Mouse (Mus musculus): ENCODE results near the gene Mms22l.
A peak's percentile ranks its signal among the peaks of the same experiment; 100 is the strongest.
"Not testable (repeated sequence)": the region's sequence is repeated elsewhere in the genome, so short reads cannot be mapped to it uniquely, and the experiment has no call there.

Gene Mms22l

DNA sequence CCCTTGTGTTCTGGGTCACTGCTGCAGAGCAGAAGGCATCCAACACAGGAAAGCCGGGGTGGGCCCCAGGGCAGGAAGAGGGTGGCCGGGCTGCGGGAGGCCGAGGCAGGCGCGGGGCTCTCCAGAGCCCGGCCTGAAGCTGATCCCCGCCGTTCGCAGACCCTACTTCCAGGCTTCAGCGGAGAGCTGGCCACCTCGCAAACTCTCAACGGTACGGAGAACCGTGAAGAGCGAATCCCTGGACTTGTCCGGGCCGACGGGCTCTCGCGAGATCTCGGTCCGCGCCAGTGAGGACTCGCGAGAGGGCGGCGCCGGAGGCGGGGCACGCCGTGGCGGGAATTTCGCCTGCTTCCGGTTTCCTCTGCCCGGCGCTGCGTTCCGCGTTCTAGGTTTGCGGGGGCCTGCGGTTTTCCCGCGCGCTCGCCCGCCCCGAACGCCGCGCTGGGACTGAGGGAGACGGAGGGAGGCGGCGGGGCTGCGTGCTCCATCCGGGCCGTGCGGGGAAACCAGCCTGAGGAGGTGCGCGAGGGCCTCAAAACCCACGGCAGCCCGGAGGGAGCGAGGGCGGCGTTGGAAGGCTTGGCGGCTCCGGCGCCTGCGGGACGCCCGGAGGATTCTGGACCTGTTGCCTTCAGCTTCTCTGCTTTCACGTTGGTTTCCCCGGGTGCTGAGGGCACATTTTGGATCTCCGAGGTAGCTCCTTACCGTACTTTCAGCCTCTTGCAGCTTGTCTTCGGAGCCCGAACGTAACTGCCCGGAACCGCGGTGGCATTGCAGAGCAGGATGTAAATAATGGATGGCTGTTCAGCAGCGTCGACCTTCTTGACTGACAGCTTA lies at the start of gene Mms22l:
Gene Mms22l (plus strand): TSS at position 336 of the 837 bp plus-strand sequence.
- DNase-seq (ENCODE audit: low spot score in 2 of 2): peak; percentile 87 to 95

DNA sequence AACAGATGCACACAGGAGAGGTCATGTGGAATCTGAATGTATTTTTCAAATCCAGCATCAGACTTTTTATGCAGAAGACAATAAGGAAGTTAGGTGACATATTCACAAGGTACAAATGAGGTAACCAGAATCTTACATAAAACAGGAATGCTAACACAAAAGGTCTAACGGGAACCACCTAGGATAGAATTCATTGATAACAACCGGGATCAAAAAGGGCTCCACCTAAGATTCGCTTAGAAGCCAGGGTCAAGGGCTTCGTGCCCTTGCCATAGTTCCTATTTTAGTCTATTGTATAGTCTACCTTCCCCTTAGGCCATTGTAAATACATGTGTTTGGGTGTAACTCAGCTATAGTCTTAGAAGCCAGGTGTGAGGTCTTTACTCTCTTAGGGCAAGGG lies 12.2 kb upstream of the Mms22l start:
- DNase-seq (ENCODE audit: low spot score in 2 of 2): not testable (repeated sequence)

DNA sequence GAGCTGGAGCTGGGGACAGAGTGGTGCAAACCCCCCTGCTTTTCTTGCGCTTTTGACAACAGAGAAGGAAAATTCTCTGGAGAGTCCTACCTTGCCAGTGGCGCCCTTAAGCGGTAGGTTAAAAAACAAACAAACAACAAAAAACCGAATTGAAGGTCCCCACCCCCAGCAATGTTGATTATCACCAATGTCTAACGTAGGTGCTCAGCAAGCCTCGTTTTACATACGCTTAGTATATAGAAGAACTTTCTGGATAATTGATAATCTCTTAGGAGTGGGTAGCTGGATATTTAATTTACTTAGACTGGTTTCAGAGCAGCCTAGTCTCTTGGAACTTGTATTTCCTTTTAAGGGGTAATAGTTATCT lies 685 bp downstream of the Mms22l start:
- no peak for DNase-seq (ENCODE audit: low spot score in 2 of 2)

DNA sequence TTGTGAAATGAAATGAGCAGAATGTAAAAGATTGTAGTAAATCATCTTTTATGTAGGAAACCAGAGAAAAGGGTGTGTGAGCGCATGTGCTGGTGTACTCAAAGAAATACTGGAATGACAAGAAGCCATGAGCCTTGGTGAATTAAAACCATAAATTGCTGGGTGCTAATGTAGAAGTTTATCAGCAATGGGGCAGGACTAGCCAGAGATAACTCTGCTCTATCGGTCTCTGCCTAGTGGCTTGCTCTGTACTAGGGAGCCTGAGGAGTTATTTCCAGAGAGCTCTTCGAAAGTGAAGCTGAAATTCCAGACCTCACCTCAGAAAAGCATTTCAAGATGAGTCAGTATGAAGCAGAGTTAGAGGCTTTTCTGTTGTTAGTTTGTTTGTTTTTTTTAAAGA lies 12.9 kb downstream of the Mms22l start:
- DNase-seq (ENCODE audit: low spot score in 2 of 2): no peak

DNA sequence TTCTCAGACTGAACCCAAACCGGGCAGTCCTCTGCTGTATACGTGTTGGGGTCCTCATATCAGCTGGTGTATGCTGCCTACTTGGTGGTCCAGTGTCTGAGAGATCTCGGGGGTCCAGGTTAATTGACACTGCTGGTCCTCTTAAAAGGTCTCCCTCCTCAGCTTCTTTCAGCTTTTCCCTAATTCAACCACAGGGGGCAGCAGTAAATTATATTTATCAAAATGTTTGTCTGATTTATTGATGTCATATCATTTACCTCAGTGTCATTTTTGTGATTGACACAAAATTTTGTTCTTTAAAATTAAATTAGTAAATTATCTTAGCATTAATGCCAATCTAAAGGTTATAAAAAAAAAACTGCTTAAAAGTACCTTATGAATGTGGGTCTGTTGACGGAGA lies 40.7 kb downstream of the Mms22l start:
- no peak for DNase-seq (ENCODE audit: low spot score in 2 of 2)

DNA sequence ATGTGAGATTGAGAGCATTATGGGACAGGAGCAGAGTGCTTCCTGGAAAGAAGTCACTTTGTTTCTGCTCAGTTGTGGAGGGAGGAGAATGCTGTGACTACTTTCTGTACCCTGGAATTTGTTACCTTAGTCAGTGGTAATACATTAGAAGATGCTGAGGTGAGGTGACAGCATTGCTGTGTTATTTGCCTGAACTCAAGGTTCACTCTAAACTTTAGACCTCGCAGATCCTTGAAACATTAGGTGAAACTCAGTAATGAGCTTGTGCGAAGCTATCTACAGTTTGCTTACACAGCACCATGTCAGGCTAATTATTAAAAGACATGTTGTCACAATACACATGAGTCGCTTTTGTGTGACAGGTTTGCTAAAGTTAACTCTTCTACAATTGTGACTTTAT lies 47.2 kb downstream of the Mms22l start:
- no peak for DNase-seq (ENCODE audit: low spot score in 2 of 2)

DNA sequence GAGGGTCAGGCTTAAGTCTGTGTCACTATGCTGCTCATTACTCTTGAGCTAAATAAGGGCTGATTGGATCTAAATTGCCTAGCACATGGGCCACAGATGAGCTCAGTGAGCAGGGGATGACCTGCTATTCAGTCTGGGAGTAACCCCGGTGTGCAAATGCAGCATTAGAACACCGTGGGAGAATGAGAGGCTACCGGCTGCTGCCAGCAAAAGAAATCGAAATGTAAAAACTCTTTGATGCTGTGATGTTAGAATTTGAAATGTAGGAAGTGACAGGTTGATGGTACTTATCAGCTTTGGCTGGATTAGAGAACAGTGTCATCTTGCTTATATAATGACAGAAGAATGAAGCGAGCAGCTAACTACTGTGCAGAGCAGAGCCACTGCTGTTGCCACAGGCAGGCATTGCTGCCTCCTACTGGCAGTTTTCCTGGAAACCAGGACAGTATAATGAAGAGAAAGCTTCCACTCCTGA lies 48.5 kb downstream of the Mms22l start:
- no peak for DNase-seq (ENCODE audit: low spot score in 2 of 2)

DNA sequence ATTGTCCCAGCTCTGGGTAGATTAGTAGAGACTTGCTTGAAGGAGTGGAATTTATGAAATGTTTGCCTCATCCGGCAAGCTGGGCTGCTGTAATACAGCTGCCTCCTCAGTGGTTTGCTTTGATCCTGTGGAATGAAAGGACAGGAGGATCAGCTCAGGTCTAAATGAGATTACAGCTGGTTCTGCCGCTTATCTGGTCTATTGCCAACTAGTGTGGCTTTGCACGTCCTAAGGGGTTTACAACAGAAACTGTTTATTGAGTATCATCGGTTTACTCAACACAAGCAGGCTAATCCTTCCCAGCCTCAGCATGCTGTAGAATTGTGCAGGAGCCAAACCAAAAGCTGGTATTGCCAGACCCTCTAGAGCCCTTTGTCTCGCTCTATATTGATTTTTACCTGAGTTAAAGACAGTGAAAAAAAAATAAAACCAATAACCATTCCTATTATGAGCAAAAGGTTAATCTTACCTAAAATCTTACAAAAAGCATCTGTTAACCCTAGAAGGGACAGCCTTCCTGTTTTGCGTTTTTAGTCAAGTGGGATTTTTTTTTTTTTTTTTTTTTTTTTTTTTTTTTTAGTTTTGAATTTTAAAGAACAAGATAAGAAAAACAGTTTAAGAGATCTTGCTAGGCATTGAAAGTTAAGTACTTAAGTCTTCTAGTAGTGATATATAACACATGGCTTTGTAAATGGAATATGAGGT lies 60.0 kb downstream of the Mms22l start:
- no peak for DNase-seq (ENCODE audit: low spot score in 2 of 2)

DNA sequence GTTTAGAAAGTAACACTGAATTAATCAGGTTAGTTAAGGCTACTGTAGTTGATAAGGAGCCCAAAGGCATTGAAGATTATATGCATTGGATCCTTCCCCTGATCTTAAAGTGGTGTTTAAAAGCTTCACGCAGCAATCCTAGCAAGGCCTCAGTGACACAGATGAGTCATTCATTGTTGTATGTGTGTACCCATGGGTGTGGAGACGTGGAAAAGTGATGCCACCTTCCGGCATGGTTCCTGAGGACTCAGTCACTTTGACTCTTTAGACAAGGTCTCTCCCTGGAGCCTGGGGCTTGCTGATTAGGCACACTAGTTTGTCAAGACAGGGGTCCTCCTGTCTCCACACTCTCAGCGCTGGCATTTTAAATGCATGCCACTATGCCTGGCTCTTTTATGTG lies 60.9 kb downstream of the Mms22l start:
- no peak for DNase-seq (ENCODE audit: low spot score in 2 of 2)

DNA sequence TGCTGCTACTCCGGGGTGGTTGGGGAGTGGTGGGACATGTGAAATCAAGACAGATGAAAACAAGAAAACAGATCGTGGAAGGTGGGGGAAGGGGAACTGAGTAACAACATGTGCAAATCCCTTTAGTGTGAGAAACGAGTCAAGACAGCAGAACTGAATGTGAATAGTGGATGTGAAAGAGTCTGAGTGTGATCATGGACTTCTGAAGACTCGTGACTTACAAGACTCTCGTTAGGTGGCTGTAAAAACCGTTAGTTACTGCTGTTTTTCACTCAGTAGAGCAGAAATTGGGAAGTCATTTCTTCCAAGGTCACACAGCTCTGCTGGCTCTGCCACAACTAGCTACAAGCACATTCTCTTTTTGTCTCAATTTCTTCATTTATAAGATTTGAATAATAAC lies 71.8 kb downstream of the Mms22l start:
- DNase-seq (ENCODE audit: low spot score in 2 of 2): no peak

DNA sequence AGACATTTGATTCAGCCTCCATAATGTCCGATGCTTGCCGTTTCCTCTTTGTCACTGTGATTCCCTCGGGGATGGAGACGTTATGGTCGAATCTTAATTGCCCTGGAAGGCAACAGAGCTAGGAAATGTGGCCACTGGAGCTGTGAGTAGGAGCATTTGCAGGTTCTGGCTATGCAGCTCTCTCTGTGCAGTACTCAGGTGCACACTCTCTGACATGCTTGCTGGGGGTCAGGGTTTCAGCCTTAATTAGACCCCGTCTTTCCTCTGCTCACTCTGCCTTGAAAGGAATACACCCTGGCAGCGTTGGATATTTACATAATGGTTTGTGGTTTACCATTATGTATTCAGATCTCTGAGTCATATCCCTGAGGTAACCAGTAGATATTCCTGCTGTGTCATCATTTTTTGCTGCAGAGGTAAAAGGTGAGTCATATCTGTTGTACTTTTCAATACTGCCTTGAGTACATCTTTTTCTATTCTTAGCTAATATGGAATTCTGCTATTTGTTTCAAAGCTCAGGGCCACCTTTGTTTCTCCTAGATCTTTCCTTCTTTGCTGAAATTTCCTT lies 72.8 kb downstream of the Mms22l start:
- DNase-seq (ENCODE audit: low spot score in 2 of 2): no peak

DNA sequence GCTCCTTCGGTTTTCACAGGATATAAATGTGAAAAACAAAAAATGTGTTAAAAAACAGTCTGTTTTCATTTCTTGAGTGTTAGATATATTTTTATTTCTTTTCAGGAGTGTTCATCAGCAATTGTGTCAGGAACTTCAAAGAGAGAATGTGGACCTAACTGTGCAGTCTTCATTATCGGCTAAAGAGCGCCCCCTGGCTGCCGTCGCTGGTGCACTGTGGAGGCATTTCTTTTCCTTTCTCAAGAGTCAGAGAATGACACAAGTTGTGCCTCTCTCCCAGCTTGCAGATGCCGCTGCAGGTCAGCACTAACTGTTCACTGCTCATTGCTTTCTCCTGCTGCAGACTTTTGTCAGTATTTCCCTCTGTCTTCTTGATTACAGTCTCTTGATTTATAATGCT lies 78.0 kb downstream of the Mms22l start:
- peak; percentile 49 to 79 for DNase-seq (ENCODE audit: low spot score in 2 of 2)

DNA sequence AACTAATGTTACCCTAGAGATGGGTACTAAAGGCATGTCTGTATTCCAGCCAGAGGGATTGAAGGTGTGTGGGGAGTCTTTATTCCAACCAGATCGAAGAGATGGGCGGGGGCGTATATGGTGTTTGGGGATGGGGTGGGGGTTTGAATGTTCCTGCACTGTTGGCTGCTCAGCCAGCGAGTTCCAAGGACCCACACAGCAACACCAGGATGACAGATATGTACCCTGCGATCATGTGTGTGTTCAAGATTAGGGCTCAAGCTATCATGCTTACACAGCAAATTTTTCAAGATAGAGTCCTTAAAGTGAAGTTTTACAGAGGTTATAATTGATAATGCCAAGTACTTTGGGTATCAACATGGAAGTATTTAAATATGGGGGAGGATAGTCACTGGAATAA lies 81.3 kb downstream of the Mms22l start:
- DNase-seq (ENCODE audit: low spot score in 2 of 2): no peak

DNA sequence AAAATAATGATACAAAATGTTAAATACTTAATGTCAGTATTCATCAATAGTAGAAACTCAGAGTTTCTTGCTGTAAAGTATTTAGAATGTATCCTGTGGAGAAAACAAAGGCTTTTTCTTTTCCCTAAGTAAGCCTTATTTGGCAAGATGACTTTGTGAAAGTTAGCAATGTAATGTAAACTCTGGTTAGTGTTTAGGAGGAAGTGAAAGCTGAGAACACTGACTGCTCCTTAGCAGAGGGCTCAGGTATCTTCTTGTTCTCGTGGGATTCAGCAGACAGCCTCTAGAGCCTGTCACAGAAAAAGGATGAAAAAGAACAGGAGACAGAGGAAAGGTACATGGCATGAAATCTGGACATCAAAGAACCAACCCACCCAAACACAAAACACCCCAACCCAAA lies 86.0 kb downstream of the Mms22l start:
- DNase-seq (ENCODE audit: low spot score in 2 of 2): no peak

DNA sequence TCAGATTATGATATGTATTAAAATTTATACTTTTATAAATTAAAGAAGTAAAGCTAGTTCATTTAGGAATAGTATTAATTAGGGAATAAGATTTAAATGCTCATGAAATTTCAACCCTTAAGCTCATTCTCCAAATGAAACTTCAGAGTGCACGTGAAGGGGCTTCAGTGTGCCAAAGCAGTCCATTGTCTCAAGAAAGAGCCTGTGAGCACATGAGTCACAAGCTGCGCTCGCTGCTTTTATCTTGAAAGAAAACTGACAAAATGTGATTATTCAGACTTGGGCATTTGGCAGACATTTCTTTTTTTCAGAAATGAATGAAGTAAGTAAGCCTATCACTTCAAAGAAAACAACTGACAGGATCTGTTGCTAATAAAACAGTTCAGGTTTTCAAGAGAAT lies 87.7 kb downstream of the Mms22l start:
- DNase-seq (ENCODE audit: low spot score in 2 of 2): no peak

DNA sequence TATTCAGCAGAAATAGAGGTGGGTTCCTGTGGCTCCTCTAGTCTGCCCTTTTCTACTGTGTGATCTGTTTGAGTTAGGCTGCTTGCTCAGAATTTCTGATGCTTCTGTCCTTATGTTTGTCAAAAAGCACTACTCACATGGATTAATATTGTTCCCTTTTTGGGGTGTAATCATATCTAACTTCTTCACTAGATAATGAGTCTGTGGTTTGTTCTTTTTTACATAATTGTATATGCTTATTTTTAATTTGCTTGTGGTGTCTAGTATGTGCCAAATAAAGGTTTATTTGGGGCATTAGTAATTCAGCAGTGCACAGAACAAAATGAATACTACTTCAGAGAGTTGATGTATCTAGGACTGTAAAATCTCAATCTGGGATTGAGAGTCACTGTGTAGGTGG lies 98.6 kb downstream of the Mms22l start:
- no peak for DNase-seq (ENCODE audit: low spot score in 2 of 2)

DNA sequence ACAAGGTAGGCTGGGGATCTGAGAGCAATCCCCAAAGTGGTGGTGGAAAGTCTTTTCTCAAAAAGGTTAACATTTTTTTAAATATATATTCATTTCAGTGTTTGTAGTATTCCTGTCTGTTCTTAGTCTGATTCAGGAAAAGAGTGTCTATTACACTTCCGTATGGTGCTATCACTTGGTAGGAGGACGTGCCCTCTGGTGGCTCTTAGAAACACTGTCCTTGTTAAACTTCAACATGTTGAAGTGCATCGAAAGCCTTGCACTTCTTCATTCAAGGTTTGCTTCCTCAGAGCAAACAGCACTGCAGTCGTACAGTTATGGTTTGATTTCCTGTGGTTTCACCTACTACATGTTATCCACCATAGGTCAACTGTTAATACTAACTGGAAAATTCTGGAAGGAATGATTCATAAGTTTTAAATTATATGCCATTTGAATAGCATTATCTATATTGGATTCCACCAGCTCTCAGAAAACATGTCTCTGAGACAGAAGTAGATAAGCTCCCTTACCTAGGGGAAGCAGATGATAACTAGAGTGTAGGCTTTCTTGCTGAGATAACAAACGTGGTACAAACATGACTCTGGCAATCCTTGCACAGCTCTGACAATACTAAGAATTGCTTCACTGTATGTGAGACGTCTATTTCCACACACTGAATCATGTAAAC lies 100.8 kb downstream of the Mms22l start:
- no peak for DNase-seq (ENCODE audit: low spot score in 2 of 2)

DNA sequence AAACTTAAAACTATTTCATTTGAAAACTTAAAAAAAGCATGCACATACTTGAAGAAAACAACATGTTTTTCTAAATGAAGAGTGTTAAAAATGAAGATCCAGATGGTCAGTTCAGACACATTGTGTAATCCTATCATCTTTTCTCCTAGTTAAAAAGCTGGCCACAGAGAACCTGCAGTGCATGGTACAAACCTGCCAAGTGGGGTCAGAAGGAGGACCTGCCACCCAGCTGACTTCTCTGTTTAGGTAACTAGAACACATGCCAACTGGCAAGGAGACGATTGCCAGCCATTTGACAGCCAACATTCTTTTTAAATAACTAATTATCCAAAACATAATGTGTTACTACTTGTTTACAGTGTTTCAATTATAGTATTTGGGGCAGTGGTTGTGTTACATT lies 102.4 kb downstream of the Mms22l start:
- DNase-seq (ENCODE audit: low spot score in 2 of 2): no peak

DNA sequence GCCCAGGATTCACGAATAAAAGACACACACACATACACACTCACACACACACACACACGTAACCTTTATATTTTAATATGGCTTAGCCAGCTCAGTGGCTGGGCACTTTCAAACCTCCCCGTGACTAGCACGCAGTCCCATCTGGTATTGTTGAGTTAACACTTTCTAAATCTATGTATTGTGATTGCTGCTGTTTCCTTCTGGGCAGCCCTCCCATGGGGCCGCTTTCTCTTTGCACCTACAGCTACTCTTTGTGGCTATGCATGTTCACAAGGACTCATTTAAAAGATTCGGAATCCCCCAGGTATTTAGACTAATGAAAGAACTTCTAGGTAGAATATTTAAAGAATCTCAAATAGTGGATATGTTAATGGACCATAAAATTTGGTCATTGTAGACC lies 105.5 kb downstream of the Mms22l start:
- no peak for DNase-seq (ENCODE audit: low spot score in 2 of 2)

DNA sequence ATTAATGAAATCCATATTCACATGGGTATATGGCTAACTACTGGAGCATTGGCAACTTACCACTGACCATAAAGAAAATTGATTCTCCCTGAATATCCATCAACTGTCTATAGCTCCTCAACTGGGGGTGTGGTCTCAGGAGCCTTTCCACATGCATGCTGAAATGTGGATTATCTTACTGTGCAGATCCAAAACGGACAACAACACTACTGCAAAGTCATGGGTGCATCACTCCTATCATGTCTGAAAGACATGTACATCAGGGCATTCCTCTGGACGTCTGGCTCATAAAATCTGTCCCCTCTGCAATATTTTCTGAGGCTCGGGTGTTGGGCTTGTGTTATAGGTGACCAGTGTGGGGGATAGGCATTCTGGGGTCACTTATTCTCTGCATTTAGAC lies 112.8 kb downstream of the Mms22l start:
- DNase-seq (ENCODE audit: low spot score in 2 of 2): no peak

DNA sequence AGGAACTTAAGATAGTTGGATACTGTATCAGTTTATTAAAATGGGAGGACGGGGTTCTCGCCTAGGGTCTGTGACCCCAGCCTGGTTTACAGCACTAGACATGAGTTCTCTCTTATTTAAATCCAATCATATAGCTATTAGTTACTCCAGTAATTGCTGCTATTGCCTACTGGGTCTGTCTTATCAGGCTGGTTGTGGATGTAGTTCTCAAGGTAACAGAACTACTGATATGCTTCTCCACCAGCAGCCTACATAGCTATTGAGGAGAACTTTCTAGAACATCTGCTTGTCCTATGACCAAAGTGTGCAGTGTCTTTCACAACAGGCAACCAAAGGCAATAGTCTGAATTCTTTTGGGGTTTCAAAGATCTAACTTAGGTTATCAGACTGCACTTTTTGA lies 113.3 kb downstream of the Mms22l start:
- DNase-seq (ENCODE audit: low spot score in 2 of 2): no peak

DNA sequence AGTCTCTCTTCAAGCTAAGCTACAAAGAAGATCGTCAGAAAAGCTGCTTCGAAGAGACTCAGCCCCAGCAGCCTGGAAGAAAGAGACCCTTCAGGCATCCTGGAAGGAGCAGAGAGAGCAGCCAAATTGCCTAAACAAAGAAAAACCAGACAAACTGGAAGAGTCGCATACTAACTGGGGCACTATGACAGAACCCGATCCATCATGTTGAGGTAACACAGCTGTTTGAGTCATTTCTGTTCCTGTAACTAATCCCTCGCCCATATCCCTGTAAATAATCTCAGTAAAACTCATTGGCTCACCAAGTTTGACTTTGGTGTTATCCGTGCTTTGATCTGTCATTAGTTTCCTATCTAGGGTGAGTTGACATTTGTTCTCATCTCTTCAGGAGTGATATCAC lies 123.8 kb downstream of the Mms22l start:
- DNase-seq (ENCODE audit: low spot score in 2 of 2): no peak
